Mouse (Mus musculus) layer of hippocampus, adult 18-20 months (tissue): ENCODE measurements around the gene Fkbp10. TPM values are rescaled to one million over a fixed set of nuclear protein-coding genes. Genes with fewer than 3 reads are reported as not detected.

Source experiments
- DNase-seq, 2 experiments: peaks; one replicate each; pipeline ENCODE4 v3.0.0; 2022; ENCODE audit warnings: low spot score in 2 of 2
- long read RNA-seq: library from polyadenylated mRNA; stranded (forward); transcript quantifications from one replicate; pipeline ENCODE4 v2.0.0, GENCODE M21; 2021
- total RNA-seq, 2 experiments: library from RNA; stranded (reverse); gene quantifications; 2 replicates each; pipeline ENCODE4 v1.2.3; 2021

The Fkbp10 gene
- 1 to 10 TPM; 5.4 to 5.8 TPM for total RNA-seq
- long read RNA-seq, transcript Fkbp10-201 (10 exons, 2,584 nt) = major isoform, 6 of 8 reads
- long read RNA-seq, partial matches to known transcripts = 0 of 8 reads
- long read RNA-seq, other reads (novel, unspliced or antisense) = 2 of 8 reads

- no peak for DNase-seq
Observed at GRCm38 (mm10) chr11:100414914-100415822, at the start of gene Fkbp10. Fkbp10 (plus strand) TSS chr11:100415697.

- no peak for DNase-seq
Observed at GRCm38 (mm10) chr11:100369145-100369544, 46.4 kb upstream of the Fkbp10 start.

- DNase-seq = no peak
Observed at GRCm38 (mm10) chr11:100369822-100370221, 45.7 kb upstream of the Fkbp10 start.

- no peak for DNase-seq
Observed at GRCm38 (mm10) chr11:100371981-100372558, 43.4 kb upstream of the Fkbp10 start.

GRCm38 (mm10) chr11:100375127-100375526 lies 40.4 kb upstream of the Fkbp10 start:
- DNase-seq = no peak

GRCm38 (mm10) chr11:100376005-100376404 lies 39.5 kb upstream of the Fkbp10 start:
- DNase-seq = no peak

- DNase-seq = no peak
Observed at GRCm38 (mm10) chr11:100376746-100377389, 38.6 kb upstream of the Fkbp10 start.

- no peak for DNase-seq
Observed at GRCm38 (mm10) chr11:100377989-100378388, 37.5 kb upstream of the Fkbp10 start.

GRCm38 (mm10) chr11:100378446-100378845 lies 37.1 kb upstream of the Fkbp10 start:
- no peak for DNase-seq

GRCm38 (mm10) chr11:100379311-100379710 lies 36.2 kb upstream of the Fkbp10 start:
- DNase-seq = no peak

GRCm38 (mm10) chr11:100382682-100383081 lies 32.8 kb upstream of the Fkbp10 start:
- DNase-seq = no peak

- DNase-seq = no peak
Observed at GRCm38 (mm10) chr11:100385016-100385415, 30.5 kb upstream of the Fkbp10 start.

GRCm38 (mm10) chr11:100386586-100386985 lies 28.9 kb upstream of the Fkbp10 start:
- no peak for DNase-seq

- no peak for DNase-seq
Observed at GRCm38 (mm10) chr11:100387111-100387510, 28.4 kb upstream of the Fkbp10 start.

- DNase-seq = peak in 1 of 2 experiments; percentile 22
Observed at GRCm38 (mm10) chr11:100387589-100388375, 27.7 kb upstream of the Fkbp10 start.

- peak in 1 of 2 experiments; percentile 29 for DNase-seq
Observed at GRCm38 (mm10) chr11:100388588-100388987, 26.9 kb upstream of the Fkbp10 start.

- no peak for DNase-seq
Observed at GRCm38 (mm10) chr11:100389931-100390445, 25.5 kb upstream of the Fkbp10 start.

GRCm38 (mm10) chr11:100391081-100391883 lies 24.2 kb upstream of the Fkbp10 start:
- DNase-seq = peak in 1 of 2 experiments; percentile 37

GRCm38 (mm10) chr11:100391884-100392345 lies 23.6 kb upstream of the Fkbp10 start:
- DNase-seq = no peak

GRCm38 (mm10) chr11:100392958-100393357 lies 22.5 kb upstream of the Fkbp10 start:
- peak in 1 of 2 experiments; percentile 32 for DNase-seq
